Mouse (Mus musculus) hindbrain, embryonic 14.5 days (tissue): ENCODE measurements at regions not wholly inside any gene's neighbourhood (a gene's known extent, or its start where the extent isn't known, plus 50 kb on each side); places are given as distances from the start of the nearest gene placed in this dataset.

ENCODE experiments used
- ATAC-seq: fragments of 200-750 bp; cut with Nextera tagmentation; 2 replicates; pipeline ENCODE4 v1.8.0; 2017; ENCODE audit warnings: moderate number of reproducible peaks, mild to moderate bottlenecking, moderate TSS enrichment, moderate library complexity; ENCODE audit not compliant: low FRiP score
- DNase-seq: peaks from one replicate; pipeline ENCODE4 v3.0.0-alpha.2; 2015; ENCODE audit warnings: low spot score
- H3K27ac ChIP-seq: fragments of 300-500 bp; sonication (generic); 2 replicates; pipeline ENCODE4 v1.5.1; 2014; ENCODE audit warnings: mild to moderate bottlenecking, moderate library complexity
- H3K27me3 ChIP-seq: fragments of 300-500 bp; sonication (generic); 2 replicates; pipeline ENCODE4 v1.6.1; 2014; ENCODE audit warnings: mild to moderate bottlenecking, low read length, mixed read lengths; ENCODE audit not compliant: control insufficient read depth, insufficient read depth
- H3K36me3 ChIP-seq: fragments of 300-500 bp; sonication (generic); replicated peaks from 2 replicates; pipeline ENCODE4 v1.6.1; 2014; ENCODE audit not compliant: control insufficient read depth, insufficient read depth
- H3K4me1 ChIP-seq: fragments of 300-500 bp; sonication (generic); replicated peaks from 2 replicates; pipeline ENCODE4 v1.6.1; 2014; ENCODE audit warnings: antibody characterized with exemption, low read length, mixed read lengths; ENCODE audit not compliant: control insufficient read depth, insufficient read depth
- H3K4me2 ChIP-seq: fragments of 300-500 bp; sonication (generic); replicated peaks from 2 replicates; pipeline ENCODE4 v1.6.1; 2014; ENCODE audit warnings: mild to moderate bottlenecking, moderate library complexity
- H3K4me3 ChIP-seq: fragments of 300-500 bp; sonication (generic); replicated peaks from 2 replicates; pipeline ENCODE4 v1.5.1; 2014; ENCODE audit warnings: mild to moderate bottlenecking, low read length
- H3K9ac ChIP-seq: fragments of 300-500 bp; sonication (generic); 2 replicates; pipeline ENCODE4 v1.6.1; 2014
- H3K9me3 ChIP-seq: fragments of 300-500 bp; sonication (generic); 2 replicates; pipeline ENCODE4 v1.6.1; 2016; ENCODE audit warnings: low read length; ENCODE audit not compliant: control insufficient read depth
- WGBS: fragments of 180-500 bp; shearing (Covaris S2); extraction: QIAGEN DNeasy Blood & Tissue Kit; methylation state at CpG from one replicate; pipeline ENCODE4 v1.1.7; 2014; 5-methylcytosine and 5-hydroxymethylcytosine counted together

DNA sequence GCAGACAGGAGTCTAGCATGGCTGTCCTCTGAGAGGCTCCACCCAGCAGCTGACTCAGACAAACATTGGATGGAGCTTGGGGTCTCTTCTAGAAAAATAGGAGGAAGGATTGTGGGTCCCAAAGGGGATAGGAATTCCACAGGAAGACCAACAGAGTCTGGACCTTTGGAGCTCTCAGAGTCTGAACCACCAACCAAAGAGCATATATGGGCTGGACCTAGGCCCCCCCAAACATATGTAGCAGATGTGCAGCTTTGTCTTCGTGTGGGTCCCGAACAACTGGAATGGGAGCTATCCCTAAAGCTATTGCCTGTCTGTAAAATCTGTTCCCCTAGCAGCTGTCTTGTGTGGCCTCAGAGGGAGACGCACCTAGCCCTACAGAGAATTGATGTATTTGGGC is 50.1 kb upstream of the Cpm start:
- Histone ChIP-seq H3K27me3 (no peaks in the 10 kb centered on the region), H3K4me2 (no peak overlapping the region), H3K27ac (no peak overlapping the region), H3K9ac (no peak overlapping the region), H3K9me3 (no peaks in the 10 kb centered on the region), H3K4me1 (peaks cover 5% of the 10 kb centered on the region; the same call in 1 of the 2 replicates), H3K36me3 (no peaks in the 10 kb centered on the region), H3K4me3 (no peak overlapping the region)
- WGBS: 84% methylated on average over 3 of the region's 3 CpGs
- no peak for DNase-seq
- no peak for ATAC-seq

DNA sequence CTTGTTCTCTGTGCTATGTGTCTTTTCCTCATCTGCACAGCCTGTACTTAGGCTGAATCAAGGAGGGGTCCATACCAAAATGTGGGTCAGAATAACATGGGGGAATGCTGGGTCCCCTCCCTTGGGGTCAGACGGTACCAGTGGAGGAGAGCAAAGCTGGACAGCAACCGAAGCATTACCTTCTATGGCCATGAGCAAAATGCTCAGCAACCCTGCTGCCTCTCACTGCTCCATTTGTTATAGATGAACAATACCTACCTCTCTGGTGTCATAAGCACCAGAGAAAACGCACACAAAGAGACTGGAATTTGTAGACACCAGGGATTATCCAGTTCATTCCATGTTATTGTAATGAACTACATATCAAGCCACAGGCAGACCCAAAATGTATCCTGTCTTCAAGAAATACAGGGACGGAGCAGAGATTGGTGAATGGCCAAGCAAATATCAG is 50.6 kb upstream of the Cpm start:
- H3K4me2 ChIP-seq: no peak overlapping the region
- 93% methylated on average over 4 of the region's 4 CpGs for WGBS
- no peaks in the 10 kb centered on the region for H3K9me3 ChIP-seq
- no peaks in the 10 kb centered on the region for H3K36me3 ChIP-seq
- no peaks in the 10 kb centered on the region for H3K27me3 ChIP-seq
- H3K27ac ChIP-seq: no peak overlapping the region
- no peak overlapping the region for H3K9ac ChIP-seq
- H3K4me3 ChIP-seq: no peak overlapping the region
- ATAC-seq (no peak), DNase-seq (no peak)
- peaks cover 5% of the 10 kb centered on the region; the same call in 1 of the 2 replicates for H3K4me1 ChIP-seq

DNA sequence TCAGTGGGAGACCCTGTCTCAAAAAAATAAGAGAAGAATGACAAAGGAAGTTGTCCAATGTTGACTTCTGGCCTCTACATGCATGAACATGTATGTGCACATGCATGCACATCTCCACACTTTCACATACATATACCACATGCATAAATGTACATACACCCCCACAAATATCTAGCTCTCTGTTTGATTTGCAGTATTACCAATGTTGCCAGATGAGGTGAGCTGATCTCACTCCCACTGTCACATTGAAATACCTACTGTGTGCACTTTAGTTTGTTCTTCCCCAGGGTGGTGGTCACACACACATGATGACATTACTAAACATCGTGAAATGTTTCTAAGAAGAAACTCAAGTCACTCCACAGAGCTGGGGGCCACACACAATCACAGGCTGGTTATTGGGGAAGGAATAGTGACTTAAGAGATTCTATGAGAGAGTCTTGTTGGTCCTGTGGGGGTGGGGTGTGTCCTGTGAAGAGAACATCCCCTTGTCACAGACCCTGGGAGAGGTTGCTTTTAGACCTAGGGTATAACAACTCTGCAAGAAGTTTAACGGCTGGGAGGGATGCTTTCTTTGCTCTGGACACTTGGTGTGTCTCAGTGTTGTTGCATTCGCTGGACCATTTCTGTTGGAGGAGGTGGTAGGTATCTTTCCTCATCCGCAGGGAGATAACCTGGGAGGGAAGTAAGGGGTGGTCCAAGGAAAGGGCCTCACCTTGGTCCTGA is 51.2 kb upstream of the Cpm start:
- ATAC-seq: no peak
- no peaks in the 10 kb centered on the region for H3K36me3 ChIP-seq
- H3K4me3 ChIP-seq: no peak overlapping the region
- H3K4me2 ChIP-seq: no peak overlapping the region
- peaks cover under 1% of the 10 kb centered on the region; the same call in 1 of the 2 replicates for H3K27me3 ChIP-seq
- no peaks in the 10 kb centered on the region for H3K9me3 ChIP-seq
- peaks cover 5% of the 10 kb centered on the region; the same call in 1 of the 2 replicates for H3K4me1 ChIP-seq
- 90% methylated on average over 4 of the region's 4 CpGs for WGBS
- H3K27ac ChIP-seq: no peak overlapping the region
- DNase-seq: no peak
- no peak overlapping the region for H3K9ac ChIP-seq

DNA sequence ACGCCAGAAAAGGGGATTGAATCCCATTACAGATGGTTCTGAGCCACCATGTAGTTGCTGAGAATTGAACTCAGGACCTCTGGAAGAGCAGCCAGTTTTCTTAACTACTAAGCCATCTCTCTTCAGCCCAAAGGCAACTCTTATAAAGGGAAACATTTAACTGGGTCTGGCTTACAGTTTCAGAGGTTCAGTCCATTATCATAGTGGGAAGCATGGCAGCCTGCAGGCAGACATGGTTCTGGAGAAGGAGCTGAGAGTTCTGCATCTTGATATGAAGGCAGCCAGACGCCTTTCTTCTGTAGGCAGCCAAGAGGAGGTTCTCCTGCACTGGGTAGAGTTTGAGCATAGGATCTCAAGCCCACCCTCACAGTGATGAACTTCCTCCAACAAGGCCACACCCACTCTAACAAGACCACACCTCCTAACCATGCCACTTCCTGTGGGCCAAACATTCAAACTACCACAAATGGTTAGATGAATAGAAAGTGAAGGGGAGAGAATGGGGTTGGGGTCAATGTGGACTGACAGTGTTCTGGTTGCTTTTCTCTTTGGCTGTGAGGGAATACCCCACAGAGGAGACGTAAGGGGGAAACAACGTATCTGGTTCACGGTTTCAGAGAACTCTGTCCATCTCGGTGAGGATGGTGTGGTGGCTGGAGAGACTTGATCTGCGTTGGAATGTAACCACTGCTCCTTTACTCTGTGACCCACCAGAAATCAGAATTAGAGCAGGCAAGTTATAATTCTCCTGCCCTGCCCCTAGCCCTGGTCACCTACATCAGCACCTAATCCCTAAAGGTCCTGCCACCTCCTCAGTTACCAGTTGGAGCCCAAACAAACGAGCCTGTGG is 52.2 kb upstream of the Cpm start:
- WGBS: 94% methylated on average over 8 of the region's 8 CpGs
- no peaks in the 10 kb centered on the region for H3K36me3 ChIP-seq
- no peak overlapping the region for H3K27ac ChIP-seq
- H3K4me3 ChIP-seq: no peak overlapping the region
- peaks cover 6% of the 10 kb centered on the region; the same call in 1 of the 2 replicates for H3K27me3 ChIP-seq
- peaks cover 5% of the 10 kb centered on the region; the same call in 1 of the 2 replicates for H3K4me1 ChIP-seq
- H3K9ac ChIP-seq: no peak overlapping the region
- no peak for DNase-seq
- no peaks in the 10 kb centered on the region for H3K9me3 ChIP-seq
- no peak for ATAC-seq
- no peak overlapping the region for H3K4me2 ChIP-seq

DNA sequence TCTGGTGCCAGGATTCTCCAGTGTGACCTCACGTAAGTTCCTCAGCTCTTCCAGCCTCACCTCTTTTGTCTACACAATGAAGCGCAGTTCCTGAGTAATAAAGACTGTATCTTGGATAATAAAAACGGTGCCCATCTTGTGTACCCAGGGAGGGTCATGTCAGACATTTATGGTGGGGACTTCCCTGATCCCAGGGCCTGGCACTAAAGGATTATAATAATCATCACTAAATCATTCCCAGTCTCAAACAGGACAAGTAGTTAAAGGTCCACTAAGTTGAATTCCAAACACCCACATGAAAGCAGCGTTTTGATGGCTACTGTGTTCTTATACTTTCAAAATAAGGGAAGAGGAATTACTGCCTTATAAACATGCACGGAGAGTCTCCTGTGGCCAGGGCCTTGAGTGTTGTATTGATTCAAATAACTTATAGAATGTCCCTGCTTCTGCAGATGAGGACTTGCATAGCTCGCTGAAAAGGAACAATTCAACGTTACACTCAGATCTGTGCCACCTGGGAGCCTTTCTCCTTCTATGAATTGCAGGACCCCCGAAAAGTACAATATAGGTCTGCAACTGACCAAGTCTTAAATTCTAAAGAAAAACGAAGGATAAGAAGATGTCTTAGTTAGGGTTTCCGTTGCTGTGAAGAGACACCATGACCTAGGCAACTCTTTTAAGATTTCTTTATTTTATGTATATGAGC is 53.0 kb upstream of the Cpm start:
- H3K9me3 ChIP-seq: no peaks in the 10 kb centered on the region
- no peak for ATAC-seq
- H3K36me3 ChIP-seq: no peaks in the 10 kb centered on the region
- H3K27ac ChIP-seq: no peak overlapping the region
- H3K4me1 ChIP-seq: peaks cover 8% of the 10 kb centered on the region
- H3K27me3 ChIP-seq: peaks cover 8% of the 10 kb centered on the region; the same call in 1 of the 2 replicates
- no peak overlapping the region for H3K4me3 ChIP-seq
- WGBS: 88% methylated on average over 10 of the region's 10 CpGs
- H3K4me2 ChIP-seq: no peak overlapping the region
- no peak for DNase-seq
- H3K9ac ChIP-seq: no peak overlapping the region

DNA sequence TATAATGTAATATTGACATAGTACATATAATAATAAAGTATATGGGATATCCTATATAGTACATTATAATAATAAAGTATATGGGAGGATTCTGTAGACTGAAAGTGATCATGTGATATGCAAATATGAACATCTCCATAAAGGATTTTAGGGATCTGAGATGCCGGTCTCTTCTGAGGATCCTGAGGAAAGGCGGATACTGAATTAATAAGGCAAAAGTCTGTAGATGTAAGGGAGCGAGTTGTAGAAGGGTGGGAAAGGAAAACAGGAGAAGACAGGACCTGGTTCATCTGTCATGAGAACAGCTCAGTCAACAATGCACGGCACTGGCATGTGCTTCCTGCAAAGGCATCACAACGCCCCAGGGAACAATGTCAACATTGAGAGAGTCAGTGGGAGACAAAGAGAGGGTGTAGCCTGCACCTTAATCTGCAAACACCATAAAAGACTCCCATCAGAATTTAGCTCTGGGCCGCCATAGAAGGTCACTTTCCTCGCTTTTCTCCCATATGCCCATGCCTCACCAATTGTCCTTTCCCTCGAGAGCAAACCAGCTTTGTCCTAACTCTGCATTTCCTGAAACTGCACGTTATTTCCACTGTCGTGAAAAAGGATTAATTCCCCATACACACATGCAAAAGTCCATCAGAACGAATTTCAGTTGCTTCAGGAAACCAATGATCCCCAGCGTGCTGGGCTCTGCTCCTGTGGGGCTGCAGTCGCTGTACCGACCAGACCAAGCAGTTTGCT is 53.7 kb upstream of the Cpm start:
- 53% methylated on average over 14 of the region's 14 CpGs for whole genome bisulfite sequencing
- no peak overlapping the region for H3K4me2 ChIP-seq
- no peak overlapping the region for H3K4me3 ChIP-seq
- no peak overlapping the region for H3K27ac ChIP-seq
- ATAC-seq: no peak
- peaks cover 13% of the 10 kb centered on the region for H3K4me1 ChIP-seq
- no peaks in the 10 kb centered on the region for H3K36me3 ChIP-seq
- no peaks in the 10 kb centered on the region for H3K9me3 ChIP-seq
- peaks cover 8% of the 10 kb centered on the region; the same call in 1 of the 2 replicates for H3K27me3 ChIP-seq
- no peak for DNase-seq
- no peak overlapping the region for H3K9ac ChIP-seq

DNA sequence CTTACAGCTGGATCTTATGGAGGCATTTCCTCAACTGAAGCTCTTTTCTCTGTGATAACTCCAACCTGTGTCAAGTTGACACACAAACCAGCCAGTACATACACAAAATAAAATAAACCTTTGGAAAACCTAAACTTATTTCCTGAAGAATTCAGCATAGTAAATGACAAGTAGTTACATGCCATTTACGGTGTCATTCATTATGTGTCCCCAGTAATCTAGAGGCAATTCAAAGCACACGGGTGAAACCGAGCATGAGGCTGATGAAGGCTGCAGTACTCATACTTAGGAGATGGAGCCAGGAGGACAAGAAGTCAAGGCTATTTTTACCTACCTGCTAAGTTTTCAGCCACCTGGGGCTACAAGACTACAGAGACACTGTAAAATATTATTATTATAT is 54.4 kb upstream of the Cpm start:
- Histone ChIP-seq H3K27me3 (peaks cover 13% of the 10 kb centered on the region), H3K4me1 (peaks cover 13% of the 10 kb centered on the region), H3K27ac (no peak overlapping the region), H3K4me3 (no peak overlapping the region), H3K4me2 (no peak overlapping the region), H3K9ac (no peak overlapping the region), H3K36me3 (no peaks in the 10 kb centered on the region), H3K9me3 (no peaks in the 10 kb centered on the region)
- no peak for ATAC-seq
- 87% methylated on average over 3 of the region's 3 CpGs for WGBS
- DNase-seq: no peak

DNA sequence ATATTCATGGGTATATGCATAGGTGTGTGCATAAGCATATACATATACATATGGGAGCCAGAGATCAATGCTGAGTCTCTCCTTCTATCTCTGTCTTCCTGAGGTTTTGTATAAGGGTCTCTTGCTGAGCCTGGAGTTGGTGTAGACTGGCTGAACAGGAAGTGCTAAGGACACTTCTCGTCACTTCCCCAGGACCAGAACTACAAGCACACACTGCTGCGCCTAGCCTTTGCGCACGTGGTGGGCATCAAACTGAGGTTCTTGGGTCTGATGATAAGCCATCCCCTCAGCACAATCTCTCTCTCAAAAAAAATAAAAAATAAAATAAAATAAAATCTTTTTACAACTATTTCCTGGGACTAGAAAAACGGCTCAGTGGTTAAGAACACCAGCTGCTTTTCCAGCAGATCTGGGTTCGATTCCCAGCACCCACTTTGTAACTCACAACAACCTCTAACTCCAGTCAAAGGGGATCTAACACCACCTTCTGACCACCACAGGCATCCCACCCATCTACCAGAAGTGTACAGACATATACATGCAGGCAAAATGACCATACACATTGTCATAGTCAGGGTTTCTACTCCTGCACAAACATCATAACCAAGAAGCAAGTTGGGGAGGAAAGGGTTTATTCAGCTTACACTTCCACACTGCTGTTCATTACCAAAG is 55.1 kb upstream of the Cpm start:
- DNase-seq: no peak
- no peaks in the 10 kb centered on the region for H3K36me3 ChIP-seq
- 96% methylated on average over 6 of the region's 6 CpGs for WGBS
- H3K9ac ChIP-seq: no peak overlapping the region
- H3K27me3 ChIP-seq: peaks cover 13% of the 10 kb centered on the region
- no peak overlapping the region for H3K4me2 ChIP-seq
- no peak overlapping the region for H3K27ac ChIP-seq
- no peaks in the 10 kb centered on the region for H3K9me3 ChIP-seq
- H3K4me1 ChIP-seq: peaks cover 13% of the 10 kb centered on the region
- ATAC-seq: no peak
- H3K4me3 ChIP-seq: no peak overlapping the region
